Mouse (Mus musculus) lung, adult 10 weeks (tissue): ENCODE data around the gene Polg2. TPM values are rescaled to one million over a fixed set of nuclear protein-coding genes. Genes with fewer than 3 reads are reported as not detected.

Experiments used
- polyA plus RNA-seq: library from polyadenylated mRNA; stranded (reverse); fragments of 350-450 nt; fragmentation: Illumina TruSeq; extraction: RNeasy Lipid Tissue Mini Kit (QIAGEN cat#74804); gene quantifications from one replicate; pipeline ENCODE4 v1.2.3, GENCODE M21; 2014; ENCODE audit warnings: low read depth, low replicate concordance; ENCODE audit not compliant: insufficient read depth

Polg2 gene
- 5.9 TPM for polyA plus RNA-seq

DNA sequence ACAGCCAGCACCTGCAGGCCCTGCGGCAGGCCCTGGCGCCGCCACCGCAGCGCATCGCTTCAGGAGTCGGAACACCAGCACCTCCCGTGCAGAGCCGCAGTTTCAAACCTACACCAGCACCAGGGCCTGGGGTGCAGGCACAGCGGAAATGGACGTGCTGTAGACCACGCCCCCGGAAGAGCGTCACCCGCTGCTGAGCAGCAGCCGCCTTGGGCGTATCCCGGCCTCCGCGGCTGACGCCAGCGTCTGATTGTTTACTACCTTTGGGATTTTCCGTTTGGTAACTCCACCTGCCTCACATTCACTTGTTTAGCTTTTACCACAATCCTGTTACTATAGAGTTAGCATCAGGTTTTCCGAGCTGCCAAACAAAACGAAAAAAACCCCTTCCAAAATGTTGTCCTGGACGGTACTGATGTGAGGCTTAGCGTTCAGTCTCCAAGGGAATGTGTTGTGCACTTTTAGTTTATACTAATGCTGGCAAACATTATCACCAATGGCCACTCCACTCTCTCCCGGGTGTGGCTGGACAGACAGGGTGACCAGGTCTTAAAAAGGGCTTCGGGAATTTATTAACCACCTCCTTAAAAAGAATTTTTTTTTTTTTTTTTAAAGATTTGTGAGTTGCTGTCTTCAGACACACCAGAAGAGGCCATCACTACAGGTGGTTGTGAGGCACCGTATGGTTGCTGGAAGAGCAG lies at the start of gene Polg2:
Gene Polg2 (minus strand): TSS at position 150 of the 701 bp plus-strand sequence.

DNA sequence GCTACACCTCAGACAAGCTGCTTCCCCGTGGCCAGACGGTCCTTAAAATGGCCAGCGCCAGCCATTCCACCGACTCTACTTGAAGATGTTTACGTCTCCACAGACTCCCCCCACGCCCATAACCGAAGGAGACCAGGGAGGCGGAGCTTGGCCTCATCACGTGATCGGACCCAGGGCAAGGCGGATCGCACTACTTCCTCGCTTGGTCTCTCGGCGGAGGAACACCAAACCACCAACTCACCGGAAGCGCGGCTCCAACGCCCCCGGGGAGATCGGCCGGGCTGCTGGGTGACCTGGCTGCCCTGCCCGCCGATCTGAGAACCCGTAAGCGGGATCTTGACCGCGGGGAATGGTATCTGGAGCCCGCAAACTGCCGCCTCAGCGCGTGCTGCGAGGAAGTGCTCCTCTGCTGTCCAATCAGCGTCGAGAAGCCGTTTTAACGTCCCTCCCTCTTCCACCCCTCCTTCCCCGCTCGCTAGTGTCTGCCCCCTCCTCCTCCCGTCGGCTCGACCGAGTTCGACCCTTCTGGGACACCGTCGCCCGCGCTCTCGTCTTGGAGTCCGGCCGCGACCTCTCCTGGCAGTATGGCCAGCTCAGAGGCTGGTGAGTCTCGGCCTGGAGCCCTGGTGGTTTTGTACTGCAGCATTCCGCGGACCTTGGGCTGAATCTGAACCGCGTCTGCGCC lies 9.6 kb upstream of the Polg2 start, which contains the start of the genes Ddx5 and Cep95:
Gene Ddx5 (minus strand): TSS at position 411 of the 685 bp plus-strand sequence.
Gene Cep95 (plus strand): TSS at position 478 of the 685 bp plus-strand sequence.

DNA sequence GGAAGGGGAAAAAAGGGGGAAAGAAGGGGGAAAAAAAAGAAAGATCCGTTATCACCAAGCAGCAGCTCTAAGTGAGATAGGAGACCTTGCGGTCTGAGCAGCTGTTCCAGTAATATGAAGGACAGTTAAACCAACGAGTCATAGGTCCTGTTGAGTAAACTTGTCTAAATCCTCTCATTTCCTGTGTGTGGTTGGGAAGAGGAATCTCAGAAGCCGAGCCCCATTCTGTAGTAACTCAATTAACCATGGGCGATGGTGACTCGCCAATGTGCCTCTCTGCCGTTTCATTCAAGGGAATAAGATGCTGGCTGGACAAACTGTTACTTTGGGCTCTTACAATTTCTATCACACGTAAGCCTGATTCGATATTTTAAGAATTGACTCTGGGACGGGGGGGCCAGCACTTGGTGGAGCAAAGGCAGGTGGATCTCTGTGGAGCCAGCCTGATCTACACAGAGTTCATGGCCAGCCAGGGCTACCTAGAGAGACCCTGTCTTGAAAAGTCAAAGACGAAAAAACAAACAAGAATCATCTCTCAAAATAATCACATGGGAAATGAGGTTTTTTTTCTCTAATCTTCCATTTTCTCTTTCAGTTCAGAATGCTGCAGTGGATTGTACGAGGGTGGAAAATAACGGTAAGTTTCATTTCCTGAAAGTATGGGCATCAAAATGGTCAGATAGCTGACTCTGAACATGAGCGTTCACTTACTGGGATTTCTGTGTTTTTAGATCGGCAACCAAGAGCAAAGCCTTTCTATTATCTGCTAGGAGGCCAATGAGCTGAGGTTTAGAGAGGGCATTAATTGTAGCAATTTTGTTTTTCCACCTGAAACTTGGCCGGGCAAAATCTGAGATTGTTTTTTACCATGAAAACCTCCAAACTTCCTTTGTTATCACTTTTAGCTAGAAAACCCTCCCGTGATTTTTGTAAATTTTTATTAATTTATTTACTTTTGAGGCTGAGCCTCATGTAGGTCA lies 28.0 kb downstream of the Polg2 start, which contains the start of gene Milr1:
Gene Milr1 (plus strand): TSS at position 188 of the 980 bp plus-strand sequence.

DNA sequence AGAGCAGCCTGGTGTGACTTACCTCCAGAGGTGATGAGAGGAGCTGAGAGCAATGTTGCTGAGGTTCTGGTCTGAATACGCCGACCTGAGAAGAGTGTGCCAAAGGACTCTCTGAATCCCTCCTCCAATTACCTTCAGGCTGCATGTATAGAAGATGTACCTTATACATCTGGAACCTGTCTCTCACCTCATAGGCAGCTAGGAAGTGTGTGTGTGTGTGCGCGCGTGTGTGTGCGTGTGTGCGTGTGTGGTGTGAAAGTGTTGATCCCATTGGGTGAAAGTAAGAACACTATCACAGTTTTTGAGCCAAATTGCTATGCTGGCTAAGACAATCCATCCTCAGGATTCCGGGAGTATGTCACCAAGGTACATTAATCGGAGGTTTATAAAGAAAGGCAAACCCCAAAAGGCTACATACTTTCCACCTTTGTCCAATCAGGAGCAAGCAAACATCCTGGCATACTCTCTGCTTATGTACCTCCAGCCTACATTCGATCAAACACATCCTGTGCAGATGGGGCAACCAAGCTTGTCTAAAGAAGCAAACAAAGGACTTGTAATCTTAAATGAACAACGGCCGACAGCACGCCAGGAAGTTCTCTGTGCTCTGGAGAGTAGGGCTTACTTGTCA lies 29.1 kb downstream of the Polg2 start, which contains the start of gene Pecam1:
Gene Pecam1 (minus strand): TSS at position 508 of the 631 bp plus-strand sequence.

Other genes with a start within 250 kb of the Polg2 start
- gene Tex2, start 166.1 kb downstream of the Polg2 start, polyA plus RNA-seq = 13.2 TPM
- 235 TPM for gene Pecam1, start 28.9 kb downstream of the Polg2 start, polyA plus RNA-seq
- 5.0 TPM for gene Milr1, start 28.3 kb downstream of the Polg2 start, polyA plus RNA-seq
- 362 TPM for gene Ddx5, start 9.6 kb upstream of the Polg2 start, polyA plus RNA-seq
- gene Cep95, start 9.7 kb upstream of the Polg2 start, polyA plus RNA-seq = 4.7 TPM
- 30.8 TPM for gene Smurf2, start 141.2 kb upstream of the Polg2 start, polyA plus RNA-seq
- 32.5 TPM for gene Kpna2, start 220.0 kb upstream of the Polg2 start, polyA plus RNA-seq
- 52.5 TPM for gene 1810010H24Rik, start 246.1 kb upstream of the Polg2 start, polyA plus RNA-seq